Comparison of ENCODE assay signal across 8 mouse cellular contexts in the genomic region with DNA sequence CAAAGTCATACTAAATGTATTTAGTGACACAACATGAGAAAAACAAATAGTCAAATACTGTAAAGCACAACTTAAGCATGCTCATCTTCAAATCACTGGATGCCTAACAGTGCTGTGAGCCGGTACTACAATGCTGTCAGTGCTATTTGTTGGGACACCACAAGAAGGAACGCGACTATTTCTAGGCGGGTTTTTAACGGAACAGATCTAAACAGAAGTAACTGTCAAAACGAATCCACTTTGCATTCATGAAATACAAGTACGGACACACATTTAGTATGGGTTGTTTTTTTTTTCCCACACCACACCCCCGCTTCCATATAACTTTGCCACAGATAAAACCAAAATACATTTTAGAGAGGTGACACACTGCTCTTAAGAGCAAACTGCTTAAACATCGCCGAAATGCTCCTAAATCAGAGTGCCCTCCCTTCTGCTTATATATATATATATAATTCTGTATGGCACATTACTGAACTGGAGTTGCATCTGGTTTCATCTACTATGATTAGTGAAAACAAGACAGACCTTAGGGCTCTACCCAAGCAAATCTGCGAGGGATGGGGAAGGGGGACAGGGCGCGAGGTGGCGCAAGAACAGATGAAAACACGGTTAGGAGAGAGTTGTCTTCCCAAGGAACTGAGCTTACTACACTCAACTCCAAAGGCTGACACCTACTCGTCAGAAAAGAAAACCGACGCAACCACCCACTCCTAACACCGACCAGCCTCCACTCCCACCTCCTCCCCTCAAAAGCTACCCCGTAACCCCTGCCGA. TPM values are rescaled to one million over a fixed set of nuclear protein-coding genes. Genes with fewer than 3 reads are reported as not detected.
A peak's percentile ranks its signal among the peaks of the same experiment; 100 is the strongest.
DNase-seq lines count a peak whose midpoint lies in the region; ATAC-seq and TF ChIP-seq lines count a peak whose summit lies in the region.

No protein-coding gene starts in this region.

- peak overlapping the region; percentile 86 for H3K4me2 ChIP-seq in forebrain, embryonic 16.5 days (ENCODE audit: low read length)
- peak overlapping the region; percentile 52 for H3K4me2 ChIP-seq in hindbrain, embryonic 11.5 days (replicated peaks; ENCODE audit: low read depth, low read length)

- peak; percentile 1 for ATAC-seq in forebrain, embryonic 16.5 days
- ATAC-seq in hindbrain, embryonic 11.5 days (ENCODE audit: low FRiP score) = no peak

- peak overlapping the region; percentile 81 for H3K9ac ChIP-seq in forebrain, embryonic 16.5 days (replicated peaks; ENCODE audit: low read depth, low read length)
- H3K9ac ChIP-seq in hindbrain, embryonic 11.5 days (ENCODE audit: low read depth, low read length) = peak overlapping the region; percentile 96; the same call in 1 of the 2 replicates

- peaks cover 9% of the 10 kb centered on the region for H3K4me1 ChIP-seq in forebrain, embryonic 16.5 days (replicated peaks; ENCODE audit: control insufficient read depth, insufficient read depth, low read length)
- peaks cover 3% of the 10 kb centered on the region; the same call in 1 of the 2 replicates for H3K4me1 ChIP-seq in hindbrain, embryonic 11.5 days (replicated peaks; ENCODE audit: control insufficient read depth, insufficient read depth, low read length)

- peak; percentile 26; the same call in 1 of the 2 replicates for TF ChIP-seq CTCF in brain, embryonic 14.5 days (IDR thresholded peaks at IDR 0.05; ENCODE audit: borderline replicate concordance, extremely low read depth, insufficient read depth, insufficient read length)

- no peaks in the 10 kb centered on the region for H3K36me3 ChIP-seq in forebrain, embryonic 16.5 days (ENCODE audit: control insufficient read depth, insufficient read depth)
- no peaks in the 10 kb centered on the region for H3K36me3 ChIP-seq in hindbrain, embryonic 11.5 days (ENCODE audit: control insufficient read depth, insufficient read depth, low read length)

- peak overlapping the region; percentile 80 for H3K4me3 ChIP-seq in forebrain, embryonic 16.5 days (replicated peaks; ENCODE audit: low read length)
- H3K4me3 ChIP-seq in hindbrain, embryonic 11.5 days (ENCODE audit: low read depth, low read length) = peak overlapping the region; percentile 97

- DNase-seq in left cerebral cortex, adult 18-20 months (ENCODE audit: low spot score in 2 of 2) = peak; percentile 31 to 49
- no peak for DNase-seq in left cerebral cortex, adult 11 months (ENCODE audit: low spot score)
- DNase-seq in brain, embryonic 14.5 days (ENCODE audit: low read depth) = peak; percentile 87
- peak; percentile 9 for DNase-seq in hindbrain, embryonic 11.5 days (ENCODE audit: low spot score)
- DNase-seq in layer of hippocampus, postnatal 14 days (ENCODE audit: low spot score in 2 of 2) = peak; percentile 54 to 60
- peak; percentile 61 for DNase-seq in lung, postnatal 36 days
- peak; percentile 34 for DNase-seq in right cerebral cortex, postnatal 36 days (ENCODE audit: low spot score in 2 of 2)

- 12% methylated on average over 21 of the region's 21 CpGs for WGBS in forebrain, embryonic 16.5 days
- 29% methylated on average over 21 of the region's 21 CpGs for WGBS in hindbrain, embryonic 11.5 days

- no peak for TF ChIP-seq POLR2A in brain, embryonic 14.5 days (IDR thresholded peaks at IDR 0.05; ENCODE audit: borderline replicate concordance, extremely low read depth, insufficient read depth, insufficient read length, poor library complexity, severe bottlenecking)

- no peaks in the 10 kb centered on the region for H3K9me3 ChIP-seq in forebrain, embryonic 16.5 days (ENCODE audit: control insufficient read depth, low read length)
- no peaks in the 10 kb centered on the region for H3K9me3 ChIP-seq in hindbrain, embryonic 11.5 days (ENCODE audit: control insufficient read depth, low read length)

- H3K27me3 ChIP-seq in forebrain, embryonic 16.5 days (replicated peaks; ENCODE audit: control insufficient read depth, insufficient read depth, low read length) = no peaks in the 10 kb centered on the region
- H3K27me3 ChIP-seq in hindbrain, embryonic 11.5 days (ENCODE audit: control insufficient read depth, insufficient read depth, low read length) = no peaks in the 10 kb centered on the region

- peak overlapping the region; percentile 98 for H3K27ac ChIP-seq in forebrain, embryonic 16.5 days (ENCODE audit: low read length)
- peak overlapping the region; percentile 99 for H3K27ac ChIP-seq in hindbrain, embryonic 11.5 days (ENCODE audit: low read depth, low read length)

RNA-seq across cellular contexts. Expression of a gene that starts 1.7 kb away (rescaled TPM):
- total RNA-seq in left cerebral cortex, adult 18-20 months (2021) = 10 to 100 TPM; 25.5 to 27.2 TPM
- 17.8 and 22.5 TPM in 2 replicates for polyA plus RNA-seq in brain, embryonic 14.5 days (2012; rRNA removed)
- polyA plus RNA-seq in forebrain, embryonic 16.5 days (2015; fragmentation: Nextera tagmentation; extraction: Ambion mirVana) = 53.3 and 56.4 TPM in 2 replicates
- polyA plus RNA-seq in hindbrain, embryonic 11.5 days (2014; fragmentation: Nextera tagmentation; extraction: Ambion mirVana) = 42.3 and 45.0 TPM in 2 replicates
- 10 to 100 TPM; 37.0 to 39.8 TPM for total RNA-seq in layer of hippocampus, postnatal 14 days (2021)
